Mouse (Mus musculus): ENCODE results near the gene P3h3.

GRCm38 (mm10) chr6:124808358-124809012, 49.1 kb downstream of the P3h3 start, which contains the start of gene Spsb2:
- TF ChIP-seq POLR2A (IDR thresholded peaks at IDR 0.05; ENCODE audit: low read depth, low read length) (peak; percentile 63), CTCF (IDR thresholded peaks at IDR 0.05; ENCODE audit: borderline replicate concordance, insufficient read depth, low read length) (no peak)

Data from embryonic fibroblast, embryonic 13.5 days (primary cell).